Mouse (Mus musculus) heart, postnatal 36 days (tissue): ENCODE measurements around the gene H2al2a. TPM values are rescaled to one million over a fixed set of nuclear protein-coding genes. Genes with fewer than 3 reads are reported as not detected.
"Not testable (repeated sequence)": the region's sequence is repeated elsewhere in the genome, so short reads cannot be mapped to it uniquely, and the experiment has no call there.

ENCODE experiments used
- DNase-seq, 2 experiments: peaks; one replicate each; pipeline ENCODE4 v3.0.0; 2021 to 2022
- intact Hi-C: fragments of 180-260 bp; cut with DNase I; formaldehyde crosslinking; loops from one replicate; pipeline ENCODE4 v1.15.1; 2025
- total RNA-seq, 2 experiments: library from RNA; stranded (reverse); gene quantifications; 2 replicates each; pipeline ENCODE4 v1.2.3; 2021

Gene H2al2a
- total RNA-seq, 2 experiments from 2014 or later = not detected

DNA sequence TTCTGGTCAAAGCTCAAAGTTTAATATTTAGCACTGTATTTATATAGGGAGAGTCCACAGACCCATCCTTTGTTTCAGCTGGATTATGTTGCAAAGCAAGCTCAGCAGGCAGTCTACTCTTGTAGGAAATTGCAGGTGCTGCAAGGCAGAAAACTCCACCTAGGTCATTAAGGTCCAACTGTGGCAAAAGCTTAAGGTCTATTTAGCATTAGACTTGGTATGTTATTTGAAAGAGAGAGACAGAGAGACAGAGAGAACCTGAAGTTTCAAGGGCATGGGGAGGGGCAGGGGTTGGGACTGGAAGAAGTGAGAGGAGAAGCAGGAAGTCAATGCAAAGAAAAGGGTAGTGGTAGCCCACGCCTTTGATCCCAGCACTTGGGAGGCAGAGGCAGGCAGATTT lies 14.0 kb downstream of the H2al2a start:
- DNase-seq = no peak

GRCm38 (mm10) chr2:17978706-17979105 lies 18.1 kb downstream of the H2al2a start:
- intact Hi-C loops = no loop called here
- DNase-seq = no peak

More for the DNA sequence above, 14.0 kb downstream of the H2al2a start:
- intact Hi-C loops = no loop called here

DNA sequence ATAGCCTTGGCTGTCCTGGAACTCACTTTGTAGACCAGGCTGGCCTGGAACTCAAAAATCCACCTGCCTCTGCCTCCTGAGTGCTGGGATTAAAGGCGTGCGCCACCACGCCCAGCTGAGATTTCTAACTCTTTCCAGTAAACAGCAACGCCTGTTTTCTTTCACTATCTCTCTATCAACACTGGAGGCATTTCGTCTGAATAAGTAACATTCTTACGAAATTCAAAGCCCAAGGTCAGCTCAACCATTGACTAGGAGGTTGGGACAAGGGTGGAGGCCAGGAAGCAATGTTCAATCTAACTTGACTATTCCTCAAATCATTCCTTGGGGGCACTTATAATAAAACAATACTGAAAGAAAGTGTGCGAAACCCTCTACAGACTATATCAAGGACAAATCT lies 18.5 kb downstream of the H2al2a start:
- intact Hi-C loops, DNase-seq: not testable (repeated sequence)

DNA sequence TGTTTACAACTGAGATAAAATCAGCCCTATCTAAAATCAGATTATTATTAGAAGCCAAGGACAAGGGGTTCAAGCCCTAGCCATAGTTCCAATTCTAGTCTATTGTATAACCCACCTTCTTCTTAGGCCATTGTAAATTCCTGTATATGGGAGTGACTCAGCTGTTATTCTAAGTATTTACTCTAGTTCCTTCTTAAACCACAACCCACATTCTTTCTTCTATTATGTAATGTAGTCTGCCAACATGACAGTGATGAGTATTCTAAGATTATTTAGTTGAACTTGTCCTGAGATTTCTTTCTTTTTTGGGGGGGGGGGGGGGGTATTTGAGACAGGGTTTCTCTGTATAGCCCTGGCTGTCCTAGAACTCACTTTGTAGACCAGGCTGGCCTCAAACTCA lies 19.1 kb downstream of the H2al2a start:
- intact Hi-C loops, DNase-seq: not testable (repeated sequence)

- no peak for DNase-seq
- intact Hi-C loops = no loop called here
Observed at GRCm38 (mm10) chr2:17975601-17976327, 21.0 kb downstream of the H2al2a start.

- intact Hi-C loops = no loop called here
- DNase-seq = no peak
Observed at GRCm38 (mm10) chr2:17973868-17974440, 22.8 kb downstream of the H2al2a start.

GRCm38 (mm10) chr2:17973246-17973645 lies 23.5 kb downstream of the H2al2a start:
- DNase-seq = no peak
- intact Hi-C loops = no loop called here

DNA sequence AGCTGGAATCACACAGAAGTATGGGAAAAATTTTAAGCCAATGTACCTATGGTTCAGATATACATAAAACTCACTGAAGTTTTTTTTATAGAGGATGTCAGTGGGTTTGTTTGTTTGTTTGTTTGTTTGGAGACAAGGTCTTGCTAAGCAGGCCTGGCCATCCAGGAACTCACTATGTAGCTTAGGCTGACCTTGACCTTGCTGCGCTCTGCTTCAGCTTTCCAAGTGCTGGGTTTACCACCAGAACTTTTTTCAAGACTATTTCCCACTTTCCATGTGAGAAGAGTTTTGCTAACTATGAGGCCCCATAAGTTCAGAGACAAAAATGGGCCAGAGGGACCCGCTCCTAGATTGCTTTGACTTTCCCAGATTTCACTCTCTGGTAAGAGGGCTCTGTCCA lies 23.9 kb downstream of the H2al2a start:
- intact Hi-C loops = no loop called here
- DNase-seq = no peak

GRCm38 (mm10) chr2:17971407-17971806 lies 25.4 kb downstream of the H2al2a start:
- intact Hi-C loops = no loop called here
- no peak for DNase-seq

DNA sequence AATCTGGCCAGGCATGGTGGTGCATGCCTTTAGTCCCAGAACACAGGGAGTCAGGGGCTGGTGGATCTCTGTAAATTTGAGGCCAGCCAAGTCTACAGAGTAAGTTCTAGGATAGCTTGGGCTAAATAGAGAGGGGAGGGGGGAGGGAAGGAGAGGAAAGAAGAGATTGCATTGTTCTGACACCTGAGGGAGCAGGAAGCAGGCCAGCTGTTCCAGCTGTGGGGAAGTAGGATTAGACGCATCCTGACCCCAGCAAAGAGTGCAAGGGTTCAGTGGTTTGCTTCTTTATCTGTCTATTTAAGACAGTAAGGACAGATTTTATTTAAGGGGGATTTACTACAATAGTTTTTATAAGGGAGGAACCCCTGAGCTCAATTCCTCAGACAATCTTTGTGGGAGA lies 26.1 kb downstream of the H2al2a start:
- intact Hi-C loops = no loop called here
- DNase-seq = no peak

DNA sequence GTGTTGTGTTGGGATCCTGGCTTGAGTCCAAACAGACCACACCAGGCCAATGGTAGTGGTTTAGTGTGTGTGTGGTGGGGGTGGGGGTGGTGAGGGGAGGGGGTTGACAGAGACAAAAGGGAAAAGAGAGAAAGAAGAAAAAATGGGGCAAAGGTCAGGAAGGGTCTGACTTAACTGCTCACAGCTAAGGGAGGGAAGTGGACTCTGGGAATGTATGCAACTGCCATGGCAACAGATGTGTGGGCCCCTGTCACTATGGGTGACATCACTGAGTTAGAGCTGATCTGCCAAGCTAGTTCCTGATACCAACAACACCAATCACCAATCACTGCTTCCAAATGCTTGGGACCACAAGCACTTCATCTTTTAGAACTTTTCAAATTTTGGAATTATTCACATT lies 26.6 kb downstream of the H2al2a start:
- intact Hi-C loops = no loop called here

DNA sequence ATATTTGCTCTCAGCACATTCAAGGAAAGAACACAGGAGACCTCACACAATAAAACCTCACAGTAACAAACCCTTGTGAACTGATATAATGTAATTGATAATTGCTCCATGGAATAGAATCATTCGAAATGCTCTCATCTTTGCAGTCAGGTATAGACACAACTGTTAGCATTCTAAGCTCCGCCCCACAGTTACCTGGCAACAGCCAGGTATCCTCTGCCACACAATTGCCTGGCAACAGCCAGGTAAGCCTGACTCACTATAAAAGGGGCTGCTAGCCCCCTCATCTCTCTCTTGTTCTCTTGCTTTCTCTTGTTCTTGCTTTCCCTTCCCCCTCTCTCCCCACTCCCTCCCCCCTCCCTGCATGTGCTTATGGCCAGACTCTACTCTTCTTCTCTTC lies 28.2 kb downstream of the H2al2a start:
- intact Hi-C loops = no loop called here
- DNase-seq = no peak

More for the DNA sequence above, 26.6 kb downstream of the H2al2a start:
- DNase-seq = no peak

DNA sequence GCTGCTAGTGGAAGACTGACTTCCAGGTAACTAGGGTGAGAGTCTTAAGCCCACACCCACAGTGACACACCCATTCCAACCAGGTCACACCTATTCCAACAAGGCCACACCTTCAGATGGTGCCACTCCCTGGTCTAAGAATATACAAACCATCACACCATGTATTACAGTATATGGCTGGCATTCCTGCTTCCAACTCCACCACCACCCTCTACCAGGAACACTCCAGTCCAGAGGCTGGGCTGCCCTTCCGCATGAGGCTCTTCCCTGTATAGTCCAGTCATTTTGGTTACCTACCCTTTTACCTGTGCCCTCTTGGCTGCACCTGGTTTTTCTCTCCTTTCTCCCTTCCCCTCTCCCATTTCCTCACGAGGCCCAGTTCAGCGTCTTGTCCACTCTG lies 28.7 kb downstream of the H2al2a start:
- DNase-seq, intact Hi-C loops: not testable (repeated sequence)

GRCm38 (mm10) chr2:17959501-17959900 lies 37.3 kb downstream of the H2al2a start:
- no peak for DNase-seq
- intact Hi-C loops = no loop called here

DNA sequence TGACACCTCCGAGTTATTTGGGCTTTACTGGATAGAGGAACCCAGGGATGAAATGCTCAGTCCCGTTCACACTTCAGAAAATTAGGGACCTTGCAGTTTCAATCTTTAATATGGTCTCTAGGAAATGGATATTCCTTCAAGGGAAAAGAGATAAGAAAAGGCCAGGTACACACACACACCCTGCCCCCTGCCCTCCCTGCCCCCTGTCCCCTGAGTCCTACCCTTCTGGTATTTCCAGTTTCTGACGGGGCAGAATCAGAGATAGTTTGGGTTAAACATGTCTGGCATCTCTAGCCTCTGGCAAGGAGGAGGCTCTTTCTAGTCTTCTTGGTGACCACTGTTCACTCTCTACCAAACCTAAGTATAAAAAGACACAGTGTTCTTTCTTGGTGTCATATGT lies 49.9 kb downstream of the H2al2a start:
- no peak for DNase-seq
- intact Hi-C loops = no loop called here

Other genes with a start within 250 kb of the H2al2a start
- 1 to 10 TPM; 4.6 to 6.2 TPM for gene A930004D18Rik, start 40.8 kb upstream of the H2al2a start, total RNA-seq
- gene Skida1, start 52.1 kb upstream of the H2al2a start, total RNA-seq = 1 to 10 TPM; 2.8 to 5.1 TPM
- 10 to 100 TPM; 32.6 to 34.2 TPM for gene Mllt10, start 58.3 kb upstream of the H2al2a start, total RNA-seq